Comparison of ENCODE assay signal across 25 mouse cellular contexts in genomic region chr2:59963011-59963410, GRCm38 (mm10).
A peak's percentile ranks its signal among the peaks of the same experiment; 100 is the strongest.
DNase-seq lines count a peak whose midpoint lies in the region; ATAC-seq and TF ChIP-seq lines count a peak whose summit lies in the region.
"Had no signal": no experiment of that assay in that cellular context is flagged by ENCODE, and none has a peak within 500 bp of the region (broad histone marks: within the 10 kb centered on the region; RNA-seq: fewer than 3 reads in every experiment).

No protein-coding gene starts in this region.

- TF ChIP-seq POLR2A in myocyte (IDR thresholded peaks at IDR 0.05; ENCODE audit: insufficient read length, low read depth): no peak

- no peak for ATAC-seq in heart, embryonic 11.5 days (replicated peaks; ENCODE audit: insufficient number of reproducible peaks, low FRiP score, low TSS enrichment)
- no peak for ATAC-seq in heart, postnatal 0 days (ENCODE audit: insufficient read depth, low read depth)
- ATAC-seq: hindbrain, embryonic 16.5 days; intestine, embryonic 16.5 days; liver, embryonic 12.5 days; midbrain, embryonic 16.5 days had no signal

- H3ac ChIP-seq in myocyte (ENCODE audit: control insufficient read depth, insufficient read length): no peak overlapping the region

- TF ChIP-seq CTCF in heart, postnatal 0 days (IDR thresholded peaks at IDR 0.05; ENCODE audit: low read depth): no peak

- H3K4me3 ChIP-seq in heart, embryonic 11.5 days (ENCODE audit: low read depth, low read length): no peak overlapping the region
- no peak overlapping the region for H3K4me3 ChIP-seq in heart, postnatal 0 days (ENCODE audit: low read depth, low read length)
- H3K4me3 ChIP-seq in ES-E14 (ENCODE audit: insufficient read depth in 1 of 2, low read depth in 1 of 2, low read length in 2 of 2, poor library complexity in 1 of 2, severe bottlenecking in 1 of 2) (no peak overlapping the region), myocyte (no peak overlapping the region)
- H3K4me3 ChIP-seq: erythroblast, embryonic 14.5 days; forebrain, embryonic 12.5 days; layer of hippocampus, adult 2 months; liver, embryonic 12.5 days; midbrain, embryonic 10.5 days; neural tube, embryonic 15.5 days had no signal

- no peaks in the 10 kb centered on the region for H3K79me2 ChIP-seq in myocyte (ENCODE audit: control insufficient read depth, insufficient read depth)

- no peak for TF ChIP-seq EP300 in heart, postnatal 0 days (IDR thresholded peaks at IDR 0.05; ENCODE audit: low read depth)

- H3K27ac ChIP-seq in heart, embryonic 11.5 days (ENCODE audit: low read depth, low read length): peak overlapping the region; percentile 65
- peak overlapping the region; percentile 51 for H3K27ac ChIP-seq in heart, postnatal 0 days (ENCODE audit: low read depth)
- H3K27ac ChIP-seq in ES-E14 (ENCODE audit: insufficient read depth, low read depth, low read length, poor library complexity, severe bottlenecking): no peak overlapping the region
- H3K27ac ChIP-seq: forebrain, embryonic 12.5 days; layer of hippocampus, adult 2 months; liver, embryonic 12.5 days; midbrain, embryonic 10.5 days; neural tube, embryonic 15.5 days; stomach, postnatal 0 days had no signal

- H3K27me3 ChIP-seq in heart, embryonic 11.5 days (ENCODE audit: control insufficient read depth, insufficient read depth, low read length): no peaks in the 10 kb centered on the region
- H3K27me3 ChIP-seq in heart, postnatal 0 days (ENCODE audit: control insufficient read depth, insufficient read depth, low read length): no peaks in the 10 kb centered on the region
- H3K27me3 ChIP-seq in myocyte (ENCODE audit: control insufficient read depth, insufficient read depth, insufficient read length): no peaks in the 10 kb centered on the region
- H3K27me3 ChIP-seq: forebrain, embryonic 12.5 days; liver, embryonic 12.5 days; neural tube, embryonic 15.5 days had no signal

- DNase-seq in heart, adult 18-20 months: no peak
- no peak for DNase-seq in heart, postnatal 0 days (ENCODE audit: low spot score)
- DNase-seq in heart, postnatal 10 days: no peak
- DNase-seq in ES-E14 (ENCODE audit: low read depth, low spot score): peak; percentile 11
- no peak for DNase-seq in gastrocnemius, postnatal 25 days
- DNase-seq: adrenal gland, postnatal 36 days; cerebellum, postnatal 10 days; gastrocnemius, postnatal 36 days; kidney, postnatal 25 days; lung, adult 18-20 months; lung, postnatal 10 days; thymus, adult 2 months; thymus, postnatal 4 days had no signal

- H3K4me1 ChIP-seq in heart, embryonic 11.5 days (ENCODE audit: control insufficient read depth, insufficient read depth, low read length): peaks cover 13% of the 10 kb centered on the region
- H3K4me1 ChIP-seq in heart, postnatal 0 days (ENCODE audit: control insufficient read depth, insufficient read depth): peaks cover 25% of the 10 kb centered on the region
- H3K4me1 ChIP-seq in ES-E14 (ENCODE audit: control insufficient read depth in 2 of 2, insufficient read depth in 2 of 2, low read length in 2 of 2, poor library complexity in 1 of 2): no peaks in the 10 kb centered on the region
- H3K4me1 ChIP-seq: forebrain, embryonic 12.5 days; liver, embryonic 12.5 days; midbrain, embryonic 10.5 days had no signal

- intact Hi-C loops in heart, postnatal 10 days (cut with DNase I): no loop called here

- in situ Hi-C loops in ES-E14 (cut with MboI; ENCODE audit: low sequenced_read_pairs in 2 of 2, unreplicated experiment in 2 of 2): no loop called here

- 63% methylated on average over 5 of the region's 5 CpGs for WGBS in heart, embryonic 11.5 days (ENCODE audit: insufficient replicate concordance)
- 53% methylated on average over 5 of the region's 5 CpGs for WGBS in heart, postnatal 0 days

- no peak overlapping the region for H3K4me2 ChIP-seq in heart, embryonic 11.5 days
- H3K4me2 ChIP-seq in heart, postnatal 0 days (ENCODE audit: low read depth, low read length): no peak overlapping the region
- peak overlapping the region; percentile 21 for H3K4me2 ChIP-seq in myocyte (ENCODE audit: low read depth)
- H3K4me2 ChIP-seq: forebrain, embryonic 12.5 days; liver, embryonic 12.5 days; neural tube, embryonic 15.5 days had no signal

- no peaks in the 10 kb centered on the region for H3K9me3 ChIP-seq in heart, embryonic 11.5 days (replicated peaks; ENCODE audit: control insufficient read depth, low read length)
- no peaks in the 10 kb centered on the region for H3K9me3 ChIP-seq in heart, postnatal 0 days (replicated peaks; ENCODE audit: control insufficient read depth, low read length)
- H3K9me3 ChIP-seq in ES-E14 (ENCODE audit: control insufficient read depth, insufficient read depth, low read depth, low read length): no peaks in the 10 kb centered on the region
- H3K9me3 ChIP-seq: forebrain, embryonic 12.5 days; liver, embryonic 12.5 days; midbrain, embryonic 10.5 days; neural tube, embryonic 15.5 days had no signal

- H3K9ac ChIP-seq in heart, embryonic 11.5 days (ENCODE audit: low read depth, low read length): no peak overlapping the region
- H3K9ac ChIP-seq in heart, postnatal 0 days (replicated peaks; ENCODE audit: low read depth, low read length): no peak overlapping the region
- no peak overlapping the region for H3K9ac ChIP-seq in ES-E14 (ENCODE audit: insufficient read depth, low read depth, low read length, poor library complexity, severe bottlenecking)
- H3K9ac ChIP-seq: forebrain, embryonic 12.5 days; liver, embryonic 12.5 days; neural tube, embryonic 15.5 days had no signal

- peaks cover 11% of the 10 kb centered on the region; the same call in 1 of the 2 replicates for H3K36me3 ChIP-seq in heart, embryonic 11.5 days (ENCODE audit: control insufficient read depth, insufficient read depth, low read length)
- peaks cover 32% of the 10 kb centered on the region for H3K36me3 ChIP-seq in heart, postnatal 0 days (replicated peaks; ENCODE audit: control insufficient read depth, insufficient read depth, low read length)
- H3K36me3 ChIP-seq in ES-E14 (ENCODE audit: control insufficient read depth, insufficient read depth, low read length, poor library complexity, severe bottlenecking) (no peaks in the 10 kb centered on the region; the same call in 1 of the 2 replicates), myocyte (ENCODE audit: control insufficient read depth, insufficient read depth) (no peaks in the 10 kb centered on the region)

TF ChIP-seq in ES-E14, 5 proteins besides CTCF, POLR2A, EP300 and RAD21:
- TF ChIP-seq HCFC1 (IDR thresholded peaks at IDR 0.05; ENCODE audit: borderline replicate concordance, insufficient read depth, low read length) (no peak), CHD2 (IDR thresholded peaks at IDR 0.05; ENCODE audit: low read depth, low read length) (no peak), ZC3H11A (IDR thresholded peaks at IDR 0.05; ENCODE audit: borderline replicate concordance, low read depth, low read length) (no peak), MAFK (IDR thresholded peaks at IDR 0.05; ENCODE audit: insufficient read depth, low read depth, low read length) (no peak), ZNF384 (IDR thresholded peaks at IDR 0.05; ENCODE audit: low read depth, low read length) (no peak)

TF ChIP-seq in myocyte, 11 proteins besides CTCF, POLR2A, EP300 and RAD21:
- TF ChIP-seq MAX (IDR thresholded peaks at IDR 0.05; ENCODE audit: low read depth) (no peak), POLR2AphosphoS2 (IDR thresholded peaks at IDR 0.05; ENCODE audit: insufficient read length, low read depth) (no peak), MYOD1 (IDR thresholded peaks at IDR 0.05; ENCODE audit: control insufficient read depth in 1 of 3, insufficient read length in 2 of 3, low read depth in 2 of 3) (peak in 1 of 3 experiments; percentile 28), USF1 (IDR thresholded peaks at IDR 0.05; ENCODE audit: low read depth) (peak; percentile 22), CEBPB (IDR thresholded peaks at IDR 0.05; ENCODE audit: insufficient read depth, poor library complexity, severe bottlenecking) (no peak), MYOG (IDR thresholded peaks at IDR 0.05; ENCODE audit: control insufficient read depth in 1 of 3, insufficient read depth in 1 of 3, insufficient read length in 2 of 3, low read depth in 2 of 3) (no peak), TCF12 (IDR thresholded peaks at IDR 0.05; ENCODE audit: insufficient read depth, poor library complexity, severe bottlenecking) (no peak), REST (IDR thresholded peaks at IDR 0.05; ENCODE audit: insufficient read depth, insufficient read length) (no peak)
